Mouse (Mus musculus) embryo, embryonic 9.5 days (tissue): ENCODE results near the gene Fam206a.

Source experiments
- DNase-seq: peaks from one replicate; pipeline ENCODE4 v3.0.0-alpha.2; 2017; ENCODE audit errors: extremely low spot score

Gene Fam206a

GRCm38 (mm10) chr4:56801907-56802668 lies at the start of gene Fam206a, which contains the start of gene Elp1:
Gene Fam206a, plus strand, starts transcription at chr4:56802345.
Gene Elp1, minus strand, starts transcription at chr4:56802331.
- DNase-seq, result peak; percentile 99

GRCm38 (mm10) chr4:56756021-56756420 lies 46.1 kb upstream of the Fam206a start:
- no peak for DNase-seq

DNA sequence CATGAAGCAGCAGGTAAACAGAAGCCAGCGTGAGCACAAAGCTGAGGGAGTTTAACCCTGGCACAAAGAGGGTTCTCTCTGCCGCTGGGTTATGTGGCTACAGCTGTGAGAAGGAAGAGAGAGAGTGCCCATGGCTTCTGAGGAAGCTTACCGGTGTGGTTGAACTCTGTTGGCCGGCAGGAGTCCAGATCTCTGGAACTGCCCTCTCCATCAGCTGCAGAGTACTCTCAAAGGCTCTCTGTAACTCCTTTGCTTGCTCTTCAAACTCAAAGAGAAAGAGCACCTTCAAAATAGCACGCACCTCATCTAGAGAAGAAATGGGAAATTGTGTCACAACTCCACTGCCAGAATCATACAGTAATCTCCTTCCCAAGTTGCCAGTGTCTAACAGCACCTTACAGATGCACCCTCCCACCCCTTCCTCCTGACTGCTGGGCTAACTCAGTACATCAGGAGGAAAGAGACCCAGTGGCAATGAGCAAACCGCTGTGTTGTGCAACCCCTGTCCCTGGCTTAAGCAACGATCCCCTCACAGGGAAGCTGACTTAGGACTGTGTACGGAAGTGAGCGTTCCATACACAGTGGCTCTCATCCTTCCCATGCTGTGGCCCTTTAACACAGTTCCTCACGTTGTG lies 45.1 kb upstream of the Fam206a start:
- no peak for DNase-seq

DNA sequence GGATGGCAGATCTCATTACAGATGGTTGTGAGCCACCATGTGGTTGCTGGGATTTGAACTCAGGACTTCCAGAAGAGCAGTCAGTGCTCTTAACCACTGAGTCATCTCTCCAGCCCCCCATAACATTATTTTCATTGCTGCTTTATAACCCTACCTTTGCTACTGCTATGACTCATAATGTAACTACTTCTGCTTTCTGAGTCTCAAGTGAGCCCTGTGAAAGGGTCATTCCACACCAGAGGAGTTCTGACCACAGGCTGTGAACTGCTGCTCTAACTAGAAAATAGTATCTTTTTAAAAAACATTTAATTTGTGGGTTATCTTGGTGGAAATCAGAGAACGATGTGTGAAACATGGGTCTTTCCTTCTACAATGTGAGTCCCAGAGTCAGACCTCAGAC lies 44.5 kb upstream of the Fam206a start:
- DNase-seq, result no peak

DNA sequence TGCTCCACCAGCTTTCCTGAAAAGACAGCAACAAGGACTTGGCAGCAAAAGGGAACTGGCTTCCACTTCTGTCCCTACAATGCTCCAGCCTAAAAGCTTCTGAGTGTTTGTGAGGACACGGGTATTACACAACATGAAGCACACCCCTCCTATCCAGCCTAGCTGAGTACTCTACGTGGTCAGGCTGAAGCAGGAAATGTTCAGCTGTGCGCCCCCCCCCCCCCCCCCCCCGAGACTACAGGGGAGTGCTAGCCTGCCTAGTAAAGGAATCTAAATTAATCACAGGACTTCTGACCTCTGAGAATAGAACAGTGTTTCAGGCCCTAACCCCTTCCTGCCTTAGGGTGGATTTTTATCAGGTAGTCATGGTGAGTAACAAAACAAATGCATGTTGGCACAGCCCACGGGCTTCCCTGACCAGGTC lies 34.3 kb upstream of the Fam206a start:
- DNase-seq, result no peak

DNA sequence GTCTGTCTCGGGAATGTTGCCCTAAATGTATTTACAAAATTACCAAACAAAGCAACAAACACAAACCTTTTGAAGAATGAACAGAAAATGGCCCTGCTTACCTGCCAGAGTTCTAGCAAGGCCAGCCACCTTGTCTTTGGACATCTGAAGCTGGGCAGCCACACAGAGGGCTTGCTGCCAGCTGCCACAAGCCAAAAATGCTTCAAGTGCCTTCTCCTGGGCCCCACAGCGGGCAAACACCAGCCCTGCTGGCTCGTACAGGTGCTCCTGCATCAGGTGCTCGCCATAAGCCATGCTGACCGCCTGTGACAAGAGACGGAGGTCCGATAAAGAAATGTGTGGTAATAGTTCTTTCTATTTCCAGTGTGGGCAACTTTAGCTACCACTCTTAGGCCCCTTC lies 33.2 kb upstream of the Fam206a start:
- no peak for DNase-seq

GRCm38 (mm10) chr4:56771065-56771464 lies 31.1 kb upstream of the Fam206a start:
- no peak for DNase-seq

DNA sequence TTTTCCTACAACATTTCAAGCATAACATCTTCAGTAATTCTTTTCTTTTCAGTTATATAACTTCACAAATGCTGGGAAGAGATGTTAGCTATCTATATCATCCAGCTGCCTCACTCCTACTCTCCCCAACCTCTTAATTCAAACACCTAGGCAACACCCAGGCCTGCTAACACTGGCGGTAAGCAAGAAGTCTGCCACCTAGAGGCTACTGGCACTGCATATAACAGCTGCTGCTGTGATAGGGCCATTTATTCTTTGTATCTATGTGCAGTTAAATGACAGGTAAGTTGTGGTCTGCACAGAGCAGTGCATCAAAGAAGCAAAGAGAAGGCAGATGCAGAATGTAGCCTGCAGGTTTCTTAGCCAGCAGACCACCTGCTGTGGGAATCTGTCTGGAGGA lies 10.8 kb upstream of the Fam206a start:
- no peak for DNase-seq

DNA sequence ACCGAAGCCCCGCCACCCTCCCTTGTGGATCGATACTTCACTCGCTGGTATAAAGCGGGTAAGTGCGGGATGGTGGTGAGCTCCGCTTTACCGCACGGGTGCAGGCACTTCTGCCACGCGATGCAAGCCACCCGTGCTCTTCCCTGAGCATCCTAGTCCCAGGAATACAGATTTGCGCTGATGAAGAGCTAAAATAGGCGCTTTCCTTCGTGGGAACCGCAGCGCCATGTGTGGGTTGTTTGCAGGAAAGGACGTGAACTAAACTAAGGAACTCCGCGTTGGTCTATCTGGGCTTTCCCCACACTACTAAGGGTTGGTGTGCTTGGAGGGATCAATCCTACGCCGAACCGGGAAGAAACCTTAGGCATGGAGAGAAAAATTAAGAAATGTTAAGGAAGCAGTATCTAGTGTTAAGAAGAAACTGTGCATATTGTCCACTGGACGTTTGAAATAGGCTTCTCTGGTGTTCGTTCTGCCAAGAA lies 565 bp downstream of the Fam206a start:
- DNase-seq, result no peak

DNA sequence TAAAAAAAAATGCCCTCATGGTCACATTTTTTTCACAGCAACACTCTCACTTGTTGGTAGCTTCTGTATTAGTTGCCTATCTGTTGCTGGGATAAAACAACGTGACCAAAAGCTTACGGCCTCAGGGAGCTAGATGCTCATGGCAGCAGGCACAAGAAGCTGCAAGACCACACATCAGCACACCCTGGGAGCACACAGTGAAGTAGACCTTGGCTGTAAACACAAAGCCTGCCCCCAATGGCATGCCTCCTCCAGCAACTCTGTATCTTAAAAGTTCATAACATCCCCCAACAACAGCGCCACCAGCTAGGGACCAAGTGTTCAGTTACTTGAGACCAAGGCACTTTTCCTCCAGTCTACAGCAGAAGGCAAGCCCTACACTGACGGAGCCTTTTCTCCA lies 6.9 kb downstream of the Fam206a start:
- DNase-seq, result no peak

DNA sequence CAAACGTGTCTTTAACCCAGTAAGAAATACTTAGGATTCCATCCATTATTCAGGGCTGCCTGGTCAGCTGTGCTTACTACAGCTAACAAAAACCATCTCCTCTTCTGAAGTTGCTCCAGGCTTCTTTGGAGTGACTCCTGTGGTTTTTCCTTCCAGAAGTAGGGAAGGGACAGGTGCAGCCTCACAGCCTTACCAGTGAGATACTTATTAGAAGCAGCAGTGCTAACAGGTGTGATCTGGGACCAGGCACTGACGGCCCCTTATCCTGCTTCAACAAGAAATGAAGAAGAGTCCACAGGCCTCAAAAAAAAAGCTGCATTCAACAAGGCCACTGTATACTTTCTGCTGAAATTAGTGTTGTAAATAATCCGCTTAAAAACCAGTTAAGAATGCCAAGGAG lies 9.5 kb downstream of the Fam206a start:
- DNase-seq, result no peak

DNA sequence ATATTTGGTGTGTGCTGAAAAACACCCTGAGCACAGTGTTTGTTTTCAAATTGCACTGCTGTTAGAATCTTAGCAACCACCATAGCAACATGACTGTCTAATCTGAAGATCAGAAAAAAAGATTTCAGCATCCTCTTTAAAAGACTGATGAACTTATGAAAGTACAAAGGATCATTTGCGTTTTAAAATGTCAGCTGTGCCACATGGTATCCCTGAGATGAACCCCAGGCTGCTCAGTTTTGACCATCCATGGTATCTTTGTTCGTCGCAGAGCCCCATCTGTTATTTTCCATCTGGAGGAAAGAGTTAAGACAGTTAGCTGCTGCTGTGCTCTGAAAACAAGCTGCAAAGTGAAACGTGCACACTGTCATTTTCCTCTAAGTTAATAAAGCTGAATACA lies 10.0 kb downstream of the Fam206a start:
- no peak for DNase-seq

DNA sequence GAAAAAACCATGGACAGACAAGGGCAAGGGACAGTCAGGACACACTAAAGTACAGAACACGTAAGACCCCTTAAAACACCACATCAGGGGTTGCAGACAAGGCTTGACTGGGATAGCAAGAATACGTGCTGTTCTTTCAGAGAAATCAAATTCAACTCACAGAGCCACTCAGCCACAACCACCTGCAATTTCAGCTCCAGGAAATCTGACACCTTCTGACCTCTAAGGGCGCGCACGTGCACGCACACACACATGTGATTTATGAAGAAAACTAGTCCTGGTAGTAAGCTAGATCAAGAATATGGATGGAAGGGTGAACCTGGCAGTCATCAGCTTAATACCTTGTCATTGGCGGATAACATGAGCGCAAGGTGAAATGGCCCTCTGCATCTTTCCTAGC lies 13.0 kb downstream of the Fam206a start:
- DNase-seq, result no peak

DNA sequence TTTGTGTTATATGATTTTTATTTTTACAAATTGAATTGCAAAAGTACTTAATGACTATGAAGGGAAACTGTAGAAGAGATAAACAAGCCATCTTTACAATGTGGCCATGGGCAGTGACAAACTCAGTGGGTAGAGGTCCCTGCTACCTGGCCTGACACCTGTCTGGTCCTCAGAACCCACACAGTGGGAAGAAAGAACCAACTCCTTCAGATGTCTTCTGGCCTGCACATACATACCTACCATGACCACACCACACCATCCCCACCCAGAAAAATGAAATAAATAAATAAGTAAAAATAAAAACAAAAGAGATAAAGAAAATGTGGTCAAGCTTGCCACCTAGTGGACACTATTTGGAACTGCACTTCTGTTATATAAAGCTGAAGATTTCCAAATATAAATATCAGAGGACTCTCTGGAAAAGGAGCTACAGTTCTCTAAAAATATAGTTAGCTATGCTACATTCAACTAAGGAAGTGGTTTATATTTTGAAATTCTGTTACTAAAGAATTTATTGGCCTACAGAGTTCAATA lies 17.9 kb downstream of the Fam206a start:
- DNase-seq, result no peak

- DNase-seq, result no peak
Measured at GRCm38 (mm10) chr4:56824231-56824630, 22.1 kb downstream of the Fam206a start.

DNA sequence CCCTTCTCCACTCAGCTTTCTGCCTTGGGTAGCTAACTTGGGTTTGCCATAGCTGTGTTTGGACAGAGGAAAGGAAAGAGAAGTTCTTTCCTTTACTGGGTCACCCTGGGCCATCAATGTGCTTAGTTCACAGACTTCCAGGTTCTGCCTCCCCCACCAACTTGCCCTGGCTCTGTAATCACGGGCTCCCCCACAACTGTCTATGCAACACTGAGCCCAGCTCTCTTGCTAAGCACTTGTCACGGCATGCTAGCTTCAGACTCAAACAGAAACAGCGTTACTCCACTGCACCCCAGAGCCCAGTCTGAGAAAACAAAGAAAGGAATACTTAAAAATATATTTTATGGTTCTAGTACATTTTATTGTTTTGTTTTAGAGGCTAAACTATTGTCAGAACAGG lies 26.8 kb downstream of the Fam206a start:
- DNase-seq, result no peak

- no peak for DNase-seq
Measured at GRCm38 (mm10) chr4:56829511-56829921, 27.4 kb downstream of the Fam206a start.

- DNase-seq, result no peak
Measured at GRCm38 (mm10) chr4:56831013-56831609, 29.0 kb downstream of the Fam206a start.

DNA sequence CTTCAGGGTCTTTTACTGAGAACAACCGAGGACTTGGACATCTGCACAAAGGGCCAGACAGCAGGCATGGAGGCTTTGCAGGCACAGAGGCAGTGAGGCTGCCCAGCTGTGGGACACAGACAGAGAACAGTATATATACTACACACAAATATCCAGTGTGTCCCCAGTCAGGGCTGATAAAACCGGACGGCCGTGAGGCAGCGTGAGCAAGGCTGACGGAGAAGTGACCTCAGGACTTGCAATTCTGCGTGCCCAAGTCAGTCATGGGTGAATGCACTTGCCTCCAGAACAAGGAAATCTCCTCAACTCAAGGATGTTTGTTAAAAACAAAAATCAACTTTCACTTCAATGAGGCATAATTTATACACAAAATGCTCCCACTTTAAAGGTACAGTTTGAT lies 29.9 kb downstream of the Fam206a start:
- no peak for DNase-seq

DNA sequence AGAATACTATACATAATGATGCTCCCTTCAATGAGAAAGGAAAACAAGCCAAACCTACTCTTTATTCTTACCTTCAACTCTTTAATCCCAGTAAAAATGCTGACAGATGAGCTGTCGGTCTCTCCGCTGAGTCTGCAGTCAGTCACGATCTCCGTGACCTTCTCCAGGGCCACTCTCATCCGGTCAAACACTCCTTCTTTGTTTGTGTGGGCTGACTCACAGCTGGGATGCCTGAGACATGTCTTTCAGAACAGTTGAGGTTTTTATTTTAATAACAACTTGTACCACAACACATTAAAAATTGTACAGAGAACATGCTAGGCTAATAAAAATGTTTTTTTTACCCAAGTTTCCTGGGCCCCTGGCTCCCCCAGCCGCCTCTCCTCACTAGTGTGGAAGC lies 35.5 kb downstream of the Fam206a start:
- no peak for DNase-seq

- no peak for DNase-seq
Measured at GRCm38 (mm10) chr4:56840297-56840696, 38.2 kb downstream of the Fam206a start.

- DNase-seq, result no peak
Measured at GRCm38 (mm10) chr4:56842501-56842900, 40.4 kb downstream of the Fam206a start.

DNA sequence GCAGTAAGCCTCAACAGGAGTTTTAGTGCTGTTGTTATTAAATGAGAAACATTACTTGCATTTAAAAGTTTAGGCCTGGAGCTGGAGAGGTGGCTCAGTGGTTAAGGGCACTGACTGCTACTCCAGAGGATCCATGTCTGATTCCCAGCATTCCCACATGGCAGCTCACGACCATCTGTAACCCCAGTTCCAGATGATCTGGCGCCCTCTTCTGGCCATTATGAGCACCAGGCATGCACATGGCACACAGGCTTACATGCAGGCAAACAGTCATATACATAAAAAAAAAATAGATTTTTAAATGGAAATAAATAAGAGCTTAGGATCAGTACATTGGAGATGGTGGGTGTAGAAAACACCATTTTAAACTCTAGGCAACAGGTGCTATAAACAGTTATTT lies 41.8 kb downstream of the Fam206a start:
- DNase-seq, result no peak
